Mouse (Mus musculus) urinary bladder, postnatal 25 days (tissue): ENCODE measurements at regions not wholly inside any gene's neighbourhood (a gene's known extent, or its start where the extent isn't known, plus 50 kb on each side); places are given as distances from the start of the nearest gene placed in this dataset.

Source experiments
- DNase-seq: peaks from one replicate; pipeline ENCODE4 v3.0.0; 2022; ENCODE audit warnings: low spot score

- no peak for DNase-seq
Measured at GRCm38 (mm10) chr10:122194139-122194538, 97.0 kb upstream of the Rxylt1 start.

GRCm38 (mm10) chr10:122193343-122193742 is 96.2 kb upstream of the Rxylt1 start:
- DNase-seq = no peak

GRCm38 (mm10) chr10:122185152-122185745 is 88.1 kb upstream of the Rxylt1 start:
- no peak for DNase-seq

GRCm38 (mm10) chr10:122183025-122183424 is 85.9 kb upstream of the Rxylt1 start:
- DNase-seq = peak; percentile 35

GRCm38 (mm10) chr10:122149038-122149437 is 51.9 kb upstream of the Rxylt1 start:
- DNase-seq = no peak

GRCm38 (mm10) chr10:122148609-122149008 is 51.4 kb upstream of the Rxylt1 start:
- no peak for DNase-seq
